8 mouse cellular contexts compared by ENCODE assay signal in genomic region chrX:166661808-166662207, GRCm38 (mm10).
DNase-seq lines count a peak whose midpoint lies in the region; ATAC-seq and TF ChIP-seq lines count a peak whose summit lies in the region.
"Had no signal": no experiment of that assay in that cellular context is flagged by ENCODE, and none has a peak within 500 bp of the region (broad histone marks: within the 10 kb centered on the region; RNA-seq: fewer than 3 reads in every experiment).

No protein-coding gene starts in this region.

- no peak for TF ChIP-seq POLR2A in small intestine, adult 2 months (IDR thresholded peaks at IDR 0.05; ENCODE audit: low read depth, low read length)

- no peak overlapping the region for H3K9ac ChIP-seq in hindbrain, embryonic 14.5 days

- H3K36me3 ChIP-seq in hindbrain, embryonic 14.5 days (replicated peaks; ENCODE audit: control insufficient read depth, insufficient read depth), result no peaks in the 10 kb centered on the region
- no peaks in the 10 kb centered on the region for H3K36me3 ChIP-seq in small intestine, adult 2 months (ENCODE audit: control insufficient read depth, insufficient read depth, low read length)
- H3K36me3 ChIP-seq: embryonic facial prominence, embryonic 13.5 days had no signal

- no peak overlapping the region for H3K4me2 ChIP-seq in hindbrain, embryonic 14.5 days (replicated peaks)

- no peak for TF ChIP-seq CTCF in small intestine, adult 2 months (IDR thresholded peaks at IDR 0.05; ENCODE audit: extremely low read depth, insufficient read length, insufficient replicate concordance, low read depth, low read length)

- H3K27me3 ChIP-seq in hindbrain, embryonic 14.5 days (ENCODE audit: control insufficient read depth, insufficient read depth, low read length), result peaks cover 12% of the 10 kb centered on the region; the same call in 1 of the 2 replicates
- H3K27me3 ChIP-seq in small intestine, adult 2 months (ENCODE audit: control insufficient read depth, insufficient read depth, low read length), result no peaks in the 10 kb centered on the region

- no peaks in the 10 kb centered on the region for H3K4me1 ChIP-seq in hindbrain, embryonic 14.5 days (replicated peaks; ENCODE audit: control insufficient read depth, insufficient read depth, low read length)
- peaks cover 3% of the 10 kb centered on the region; the same call in 1 of the 2 replicates for H3K4me1 ChIP-seq in small intestine, adult 2 months (ENCODE audit: control insufficient read depth, insufficient read depth, insufficient read length, low read length)
- H3K4me1 ChIP-seq: embryonic facial prominence, embryonic 13.5 days had no signal

- no peak overlapping the region for H3K4me3 ChIP-seq in hindbrain, embryonic 14.5 days (replicated peaks; ENCODE audit: low read length)
- no peak overlapping the region for H3K4me3 ChIP-seq in small intestine, adult 2 months (ENCODE audit: low read depth, low read length)

- peak; percentile 82 for DNase-seq in adrenal gland, adult 2 months
- peak; percentile 29 to 39 for DNase-seq in cerebellum, postnatal 25 days
- DNase-seq in gastrocnemius, postnatal 10 days, result peak; percentile 8
- no peak for DNase-seq in hindbrain, embryonic 14.5 days (ENCODE audit: low spot score)
- peak; percentile 43 for DNase-seq in left cerebral cortex, postnatal 4 days
- peak; percentile 33 for DNase-seq in mesoderm, embryonic 11.5 days (ENCODE audit: low read depth, low spot score)

- H3K27ac ChIP-seq in hindbrain, embryonic 14.5 days, result peak overlapping the region; percentile 83
- peak overlapping the region; percentile 75 for H3K27ac ChIP-seq in small intestine, adult 2 months (ENCODE audit: insufficient read depth, low read depth, low read length)

- intact Hi-C loops in left cerebral cortex, postnatal 4 days (cut with DNase I), result loop anchor here (10.0 kb wide), 2 partner anchors 543 to 573 kb away; partner anchors contain the start of gene Tmsb4x

- 36% methylated on average over 6 of the region's 6 CpGs for WGBS in hindbrain, embryonic 14.5 days
- WGBS in small intestine, adult 2 months, result 56% methylated on average over 6 of the region's 6 CpGs

- ATAC-seq in hindbrain, embryonic 14.5 days (ENCODE audit: low FRiP score), result peak; percentile 61; the same call in 1 of the 2 replicates

- H3K9me3 ChIP-seq in hindbrain, embryonic 14.5 days (ENCODE audit: control insufficient read depth, low read length), result no peaks in the 10 kb centered on the region
- H3K9me3 ChIP-seq: embryonic facial prominence, embryonic 13.5 days had no signal
